Mouse (Mus musculus) midbrain, embryonic 14.5 days (tissue): ENCODE data around the gene Gm36210. TPM values are rescaled to one million over a fixed set of nuclear protein-coding genes. Genes with fewer than 3 reads are reported as not detected.
A peak's percentile ranks its signal among the peaks of the same experiment; 100 is the strongest.

Experiments
- ATAC-seq: fragments of 200-750 bp; cut with Nextera tagmentation; 2 replicates; pipeline ENCODE4 v1.8.0; 2017; ENCODE audit warnings: moderate number of reproducible peaks, moderate library complexity; ENCODE audit not compliant: low FRiP score, low TSS enrichment
- DNase-seq: peaks from one replicate; pipeline ENCODE4 v3.0.0-alpha.2; 2015
- H3K27ac ChIP-seq: fragments of 300-500 bp; sonication (generic); replicated peaks from 2 replicates; pipeline ENCODE4 v1.5.1; 2014; ENCODE audit warnings: mild to moderate bottlenecking, low read depth, low read length, moderate library complexity
- H3K27me3 ChIP-seq: fragments of 300-500 bp; sonication (generic); 2 replicates; pipeline ENCODE4 v1.6.1; 2014; ENCODE audit warnings: low read length, control low read depth, mixed read lengths; ENCODE audit not compliant: control insufficient read depth, insufficient read depth
- H3K36me3 ChIP-seq: fragments of 300-500 bp; sonication (generic); 2 replicates; pipeline ENCODE4 v1.6.1; 2014; ENCODE audit warnings: low read length, control low read depth; ENCODE audit not compliant: control insufficient read depth, insufficient read depth
- H3K4me1 ChIP-seq: fragments of 300-500 bp; sonication (generic); 2 replicates; pipeline ENCODE4 v1.6.1; 2014; ENCODE audit warnings: mild to moderate bottlenecking, antibody characterized with exemption, low read length, control low read depth; ENCODE audit not compliant: control insufficient read depth, insufficient read depth
- H3K4me2 ChIP-seq: fragments of 300-500 bp; sonication (generic); 2 replicates; pipeline ENCODE4 v1.6.1; 2014; ENCODE audit warnings: mild to moderate bottlenecking, low read length, moderate library complexity
- H3K4me3 ChIP-seq: fragments of 300-500 bp; sonication (generic); replicated peaks from 2 replicates; pipeline ENCODE4 v1.5.1; 2014; ENCODE audit warnings: low read depth, low read length
- H3K9ac ChIP-seq: fragments of 300-500 bp; sonication (generic); replicated peaks from 2 replicates; pipeline ENCODE4 v1.6.1; 2014; ENCODE audit warnings: mild to moderate bottlenecking, low read length, moderate library complexity
- H3K9me3 ChIP-seq: fragments of 300-500 bp; sonication (generic); 2 replicates; pipeline ENCODE4 v1.6.1; 2016; ENCODE audit warnings: low read length, control low read depth, mixed read lengths; ENCODE audit not compliant: control insufficient read depth
- WGBS: fragments of 180-500 bp; shearing (Covaris S2); extraction: QIAGEN DNeasy Blood & Tissue Kit; methylation state at CpG from one replicate; pipeline ENCODE4 v1.1.7; 2014; 5-methylcytosine and 5-hydroxymethylcytosine counted together
- polyA plus RNA-seq: library from polyadenylated mRNA; unstranded; fragments of >200 nt; fragmentation: Nextera tagmentation; extraction: Ambion mirVana; gene quantifications from 2 replicates; pipeline ENCODE4 v1.2.1, GENCODE M21; 2014

The Gm36210 gene
- 0.55 TPM in 1 of 2 replicates, not detected in the other for polyA plus RNA-seq

- H3K4me2 ChIP-seq = no peak within 1 kb of the TSS
- H3K4me1 ChIP-seq = no peaks in the 10 kb centered on the region
- H3K9me3 ChIP-seq = no peaks in the 10 kb centered on the region
- DNase-seq (no peak), ATAC-seq (no peak)
- WGBS = 46% methylated on average over 10 of the region's 10 CpGs
- no peaks in the 10 kb centered on the region for H3K27me3 ChIP-seq
- H3K36me3 ChIP-seq = no peaks in the 10 kb centered on the region
- H3K9ac ChIP-seq = no peak within 1 kb of the TSS
- no peak within 1 kb of the TSS for H3K27ac ChIP-seq
- no peak within 1 kb of the TSS for H3K4me3 ChIP-seq
Observed at GRCm38 (mm10) chr7:4906466-4906950, at the start of gene Gm36210. TSS of gene Gm36210 (minus strand) at chr7:4906516.

- no peak for ATAC-seq
- DNase-seq = peak; percentile 9
- Histone ChIP-seq H3K4me3 (no peak overlapping the region), H3K4me2 (no peak overlapping the region), H3K4me1 (no peaks in the 10 kb centered on the region), H3K36me3 (no peaks in the 10 kb centered on the region), H3K9ac (no peak overlapping the region), H3K27me3 (no peaks in the 10 kb centered on the region), H3K9me3 (no peaks in the 10 kb centered on the region), H3K27ac (no peak overlapping the region)
- 26% methylated on average over 10 of the region's 10 CpGs for WGBS
Observed at GRCm38 (mm10) chr7:4953815-4954445, 47.6 kb upstream of the Gm36210 start.

- ATAC-seq (no peak), DNase-seq (no peak)
- Histone ChIP-seq H3K9me3 (no peaks in the 10 kb centered on the region), H3K36me3 (no peaks in the 10 kb centered on the region), H3K27ac (no peak overlapping the region), H3K4me2 (no peak overlapping the region), H3K4me3 (no peak overlapping the region), H3K4me1 (no peaks in the 10 kb centered on the region), H3K27me3 (no peaks in the 10 kb centered on the region), H3K9ac (no peak overlapping the region)
- WGBS = 90% methylated on average over 19 of the region's 19 CpGs
Observed at GRCm38 (mm10) chr7:4950561-4951342, 44.4 kb upstream of the Gm36210 start.

- H3K27me3 ChIP-seq = no peaks in the 10 kb centered on the region
- no peaks in the 10 kb centered on the region for H3K9me3 ChIP-seq
- 82% methylated on average over 6 of the region's 6 CpGs for WGBS
- H3K27ac ChIP-seq = no peak overlapping the region
- no peaks in the 10 kb centered on the region for H3K36me3 ChIP-seq
- DNase-seq (no peak), ATAC-seq (no peak)
- H3K4me2 ChIP-seq = no peak overlapping the region
- no peak overlapping the region for H3K9ac ChIP-seq
- no peaks in the 10 kb centered on the region for H3K4me1 ChIP-seq
- no peak overlapping the region for H3K4me3 ChIP-seq
Observed at GRCm38 (mm10) chr7:4948386-4948785, 42.1 kb upstream of the Gm36210 start.

- H3K4me1 ChIP-seq = no peaks in the 10 kb centered on the region
- no peak for ATAC-seq
- no peak overlapping the region for H3K4me2 ChIP-seq
- no peaks in the 10 kb centered on the region for H3K36me3 ChIP-seq
- 70% methylated on average over 2 of the region's 2 CpGs for WGBS
- H3K9me3 ChIP-seq = no peaks in the 10 kb centered on the region
- H3K9ac ChIP-seq = no peak overlapping the region
- H3K27me3 ChIP-seq = no peaks in the 10 kb centered on the region
- no peak overlapping the region for H3K27ac ChIP-seq
- no peak overlapping the region for H3K4me3 ChIP-seq
- no peak for DNase-seq
Observed at GRCm38 (mm10) chr7:4947855-4948254, 41.5 kb upstream of the Gm36210 start.

- Histone ChIP-seq H3K4me1 (no peaks in the 10 kb centered on the region), H3K27me3 (no peaks in the 10 kb centered on the region), H3K4me2 (peak overlapping the region; percentile 49), H3K9ac (no peak overlapping the region), H3K4me3 (peak overlapping the region; percentile 29), H3K27ac (no peak overlapping the region), H3K9me3 (no peaks in the 10 kb centered on the region), H3K36me3 (no peaks in the 10 kb centered on the region)
- DNase-seq (peak; percentile 91), ATAC-seq (peak; percentile 72; the same call in 1 of the 2 replicates)
- WGBS = 22% methylated on average over 15 of the region's 15 CpGs
Observed at GRCm38 (mm10) chr7:4943223-4943815, 37.0 kb upstream of the Gm36210 start.

- no peak for DNase-seq
- H3K9me3 ChIP-seq = no peaks in the 10 kb centered on the region
- no peak overlapping the region for H3K9ac ChIP-seq
- ATAC-seq = no peak
- H3K27ac ChIP-seq = no peak overlapping the region
- no peaks in the 10 kb centered on the region for H3K36me3 ChIP-seq
- no peak overlapping the region for H3K4me3 ChIP-seq
- 56% methylated on average over 5 of the region's 5 CpGs for WGBS
- H3K4me1 ChIP-seq = no peaks in the 10 kb centered on the region
- H3K27me3 ChIP-seq = no peaks in the 10 kb centered on the region
- no peak overlapping the region for H3K4me2 ChIP-seq
Observed at GRCm38 (mm10) chr7:4942673-4943072, 36.4 kb upstream of the Gm36210 start.

GRCm38 (mm10) chr7:4940068-4940479 lies 33.8 kb upstream of the Gm36210 start:
- Histone ChIP-seq H3K4me2 (no peak overlapping the region), H3K36me3 (no peaks in the 10 kb centered on the region), H3K9ac (no peak overlapping the region), H3K27me3 (no peaks in the 10 kb centered on the region), H3K9me3 (no peaks in the 10 kb centered on the region), H3K4me1 (no peaks in the 10 kb centered on the region), H3K4me3 (no peak overlapping the region), H3K27ac (no peak overlapping the region)
- ATAC-seq (no peak), DNase-seq (peak; percentile 88)
- WGBS = 21% methylated on average over 9 of the region's 9 CpGs
